Mouse (Mus musculus) stomach, embryonic 16.5 days (tissue): ENCODE data around the gene Tnnt1. TPM values are rescaled to one million over a fixed set of nuclear protein-coding genes. Genes with fewer than 3 reads are reported as not detected.

Experiments
- ATAC-seq: fragments of 200-750 bp; cut with Nextera tagmentation; 2 replicates; pipeline ENCODE4 v1.8.0; 2017; ENCODE audit warnings: moderate number of reproducible peaks, moderate TSS enrichment; ENCODE audit not compliant: insufficient read depth, low FRiP score
- H3K27ac ChIP-seq: fragments of 300-500 bp; sonication (generic); 2 replicates; pipeline ENCODE4 v1.5.1; 2014; ENCODE audit warnings: low read length
- H3K27me3 ChIP-seq: fragments of 300-500 bp; sonication (generic); 2 replicates; pipeline ENCODE4 v1.6.1; 2014; ENCODE audit warnings: low read length, control low read depth, mixed read lengths; ENCODE audit not compliant: control insufficient read depth, insufficient read depth
- H3K36me3 ChIP-seq: fragments of 300-500 bp; sonication (generic); 2 replicates; pipeline ENCODE4 v1.6.1; 2014; ENCODE audit warnings: low read length; ENCODE audit not compliant: control insufficient read depth, insufficient read depth
- H3K4me1 ChIP-seq: fragments of 300-500 bp; sonication (generic); 2 replicates; pipeline ENCODE4 v1.6.1; 2014; ENCODE audit warnings: low read length, control low read depth, mixed read lengths; ENCODE audit not compliant: control insufficient read depth, insufficient read depth
- H3K4me2 ChIP-seq: fragments of 300-500 bp; sonication (generic); 2 replicates; pipeline ENCODE4 v1.6.1; 2014; ENCODE audit warnings: low read depth, low read length, mixed read lengths
- H3K4me3 ChIP-seq: fragments of 300-500 bp; sonication (generic); replicated peaks from 2 replicates; pipeline ENCODE4 v1.5.1; 2014; ENCODE audit warnings: mild to moderate bottlenecking, low read length
- H3K9ac ChIP-seq: fragments of 300-500 bp; sonication (generic); 2 replicates; pipeline ENCODE4 v1.6.1; 2014; ENCODE audit warnings: low read length
- H3K9me3 ChIP-seq: fragments of 300-500 bp; sonication (generic); replicated peaks from 2 replicates; pipeline ENCODE4 v1.6.1; 2016; ENCODE audit warnings: low read length, control low read depth; ENCODE audit not compliant: control insufficient read depth
- WGBS: fragments of 180-500 bp; shearing (Covaris S2); extraction: QIAGEN DNeasy Blood & Tissue Kit; methylation state at CpG from one replicate; pipeline ENCODE4 v1.1.7; 2014; 5-methylcytosine and 5-hydroxymethylcytosine counted together
- polyA plus RNA-seq: library from polyadenylated mRNA; unstranded; fragments of >200 nt; fragmentation: Nextera tagmentation; extraction: Ambion mirVana; gene quantifications from 2 replicates; pipeline ENCODE4 v1.2.1, GENCODE M21; 2015

Gene Tnnt1
- polyA plus RNA-seq, 1 experiment from 2014 or later, result 111 TPM

DNA sequence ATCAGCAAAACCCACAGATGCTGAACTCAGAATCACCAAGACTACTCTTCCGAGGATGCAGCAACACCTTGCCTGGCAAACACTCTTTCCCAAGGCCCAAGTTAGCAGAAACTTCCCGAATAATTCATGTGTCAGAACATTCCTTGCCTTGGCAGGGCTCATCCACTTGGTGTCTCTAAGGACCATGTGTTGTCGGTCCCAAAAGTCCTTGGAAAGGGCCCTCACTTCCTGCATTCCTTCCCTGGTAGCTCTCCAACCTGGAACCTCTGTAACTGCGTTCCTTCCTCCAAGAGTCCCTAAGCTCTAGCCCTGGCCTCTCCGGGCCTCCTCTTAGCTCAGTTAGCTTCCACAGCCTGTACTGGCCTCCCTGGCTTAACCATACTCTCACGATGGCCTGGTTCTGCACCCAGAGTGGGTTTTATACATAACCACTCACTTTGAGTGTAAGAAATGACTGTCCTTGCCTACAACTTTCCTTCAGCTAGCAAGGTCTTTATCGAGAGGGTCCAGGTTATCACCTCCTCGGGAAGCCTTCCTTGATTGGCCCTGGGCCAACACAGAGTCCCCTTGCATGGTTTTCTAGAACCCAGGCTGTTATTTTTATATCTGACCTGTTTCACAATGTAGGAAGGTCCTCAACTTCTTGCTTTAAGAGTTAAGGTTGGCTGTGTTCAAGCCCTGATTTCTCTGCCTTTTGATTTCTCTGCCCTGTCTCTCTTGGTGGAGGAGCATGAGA lies 4.5 kb downstream of the Tnnt1 start:
- Histone ChIP-seq H3K4me1 (peaks cover 17% of the 10 kb centered on the region), H3K9me3 (no peaks in the 10 kb centered on the region), H3K36me3 (no peaks in the 10 kb centered on the region), H3K4me3 (no peak overlapping the region), H3K4me2 (no peak overlapping the region), H3K27ac (no peak overlapping the region), H3K27me3 (no peaks in the 10 kb centered on the region), H3K9ac (no peak overlapping the region)
- WGBS, result 62% methylated on average over 8 of the region's 8 CpGs
- ATAC-seq, result no peak

DNA sequence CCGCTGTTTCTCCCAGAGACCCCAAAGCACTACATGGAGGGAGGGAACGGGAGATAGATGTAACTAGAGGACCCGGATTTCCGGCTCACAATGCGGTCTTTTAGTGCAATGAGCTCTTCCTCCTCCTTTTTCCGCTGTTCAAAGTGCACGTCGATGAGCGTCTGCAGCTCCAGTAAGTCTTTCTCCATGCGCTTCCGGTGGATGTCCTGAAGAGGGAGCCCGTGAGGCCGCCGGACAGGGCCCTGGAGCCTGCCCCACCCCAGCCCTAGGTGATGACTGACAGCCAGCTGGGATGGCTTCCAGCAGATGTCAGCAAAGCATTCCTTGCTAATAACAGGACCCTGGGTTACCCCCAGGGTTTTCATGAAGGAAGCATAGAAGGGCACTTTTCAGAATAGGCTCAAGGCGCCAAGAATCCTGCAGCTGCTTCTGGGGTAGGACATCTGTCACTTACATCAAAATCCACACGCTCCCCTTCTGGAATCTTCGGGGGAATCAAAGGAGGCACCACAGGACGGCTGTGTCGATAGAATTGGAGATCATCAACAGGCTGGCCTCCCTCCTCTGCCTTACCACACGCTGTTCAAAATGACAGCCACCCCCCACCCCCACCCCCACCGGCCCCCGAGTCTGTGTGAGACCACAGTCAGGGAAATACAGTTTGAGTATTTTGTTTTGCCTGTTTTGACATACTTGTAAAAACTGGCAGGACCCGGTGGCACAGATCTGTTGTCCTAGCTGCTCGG lies 6.1 kb downstream of the Tnnt1 start:
- H3K4me2 ChIP-seq, result peak overlapping the region; percentile 32
- no peak overlapping the region for H3K27ac ChIP-seq
- no peaks in the 10 kb centered on the region for H3K27me3 ChIP-seq
- H3K9ac ChIP-seq, result no peak overlapping the region
- peaks cover 15% of the 10 kb centered on the region for H3K4me1 ChIP-seq
- WGBS, result 20% methylated on average over 24 of the region's 24 CpGs
- no peaks in the 10 kb centered on the region for H3K36me3 ChIP-seq
- ATAC-seq, result peak; percentile 63
- H3K4me3 ChIP-seq, result no peak overlapping the region
- no peaks in the 10 kb centered on the region for H3K9me3 ChIP-seq

DNA sequence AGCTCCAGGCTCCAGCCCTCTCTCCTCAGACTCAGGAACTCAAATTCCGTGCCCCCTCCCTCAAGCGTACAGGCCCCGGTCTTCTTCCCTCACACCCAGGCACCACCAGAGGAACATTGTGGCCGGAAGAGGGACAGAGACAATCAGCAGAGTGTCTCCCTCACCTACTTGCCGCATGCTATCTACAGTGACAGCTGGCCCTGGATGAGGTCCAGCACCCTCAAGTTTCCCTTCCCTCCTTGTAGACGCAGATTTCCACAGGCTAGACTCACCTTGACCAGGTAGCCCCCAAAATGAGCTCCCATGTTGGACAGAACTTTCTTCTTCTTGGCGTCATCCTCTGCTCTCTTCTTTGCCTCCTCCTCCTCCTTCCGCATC lies 7.5 kb downstream of the Tnnt1 start:
- H3K4me1 ChIP-seq, result peaks cover 4% of the 10 kb centered on the region
- H3K36me3 ChIP-seq, result no peaks in the 10 kb centered on the region
- H3K27ac ChIP-seq, result no peak overlapping the region
- H3K9me3 ChIP-seq, result no peaks in the 10 kb centered on the region
- ATAC-seq, result no peak
- 82% methylated on average over 8 of the region's 8 CpGs for WGBS
- H3K27me3 ChIP-seq, result no peaks in the 10 kb centered on the region
- no peak overlapping the region for H3K4me3 ChIP-seq
- H3K9ac ChIP-seq, result no peak overlapping the region
- H3K4me2 ChIP-seq, result no peak overlapping the region

DNA sequence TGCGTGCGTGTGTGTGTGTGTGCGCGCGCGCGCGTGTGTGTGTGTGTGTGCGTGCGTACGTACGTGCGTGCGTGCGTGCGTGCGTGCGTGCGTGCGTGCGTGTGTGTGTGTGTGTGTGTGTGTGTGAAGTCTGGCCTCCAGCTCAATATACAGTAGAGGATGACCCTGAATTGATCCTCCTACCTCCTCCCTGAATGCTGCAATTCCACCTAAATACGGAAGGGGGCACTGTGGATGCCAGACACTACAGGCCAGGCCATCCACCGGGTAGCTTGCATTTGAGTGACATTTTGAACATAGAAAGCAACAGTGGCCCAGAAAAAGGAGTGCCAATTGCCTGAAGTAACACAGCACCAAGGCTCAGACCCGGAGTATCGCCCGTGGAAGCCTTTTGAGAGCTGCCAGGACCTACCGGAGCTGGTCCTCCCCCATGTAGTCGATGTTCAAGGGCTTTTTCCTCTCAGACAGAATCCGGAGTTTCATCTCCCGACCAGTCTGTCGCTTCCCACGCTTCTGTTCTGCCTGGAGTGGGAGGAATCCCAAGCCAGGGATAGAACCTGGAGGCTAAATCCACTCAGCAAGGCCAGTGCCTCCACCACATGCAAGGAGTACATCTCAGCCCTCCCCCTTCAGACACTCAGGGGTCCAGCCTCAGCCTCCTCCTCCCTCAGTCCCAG lies 8.0 kb downstream of the Tnnt1 start:
- Histone ChIP-seq H3K9ac (no peak overlapping the region), H3K4me3 (no peak overlapping the region), H3K4me1 (peaks cover 4% of the 10 kb centered on the region), H3K4me2 (no peak overlapping the region), H3K27me3 (no peaks in the 10 kb centered on the region), H3K27ac (no peak overlapping the region), H3K36me3 (no peaks in the 10 kb centered on the region), H3K9me3 (no peaks in the 10 kb centered on the region)
- 72% methylated on average over 30 of the region's 32 CpGs for WGBS
- ATAC-seq, result no peak

DNA sequence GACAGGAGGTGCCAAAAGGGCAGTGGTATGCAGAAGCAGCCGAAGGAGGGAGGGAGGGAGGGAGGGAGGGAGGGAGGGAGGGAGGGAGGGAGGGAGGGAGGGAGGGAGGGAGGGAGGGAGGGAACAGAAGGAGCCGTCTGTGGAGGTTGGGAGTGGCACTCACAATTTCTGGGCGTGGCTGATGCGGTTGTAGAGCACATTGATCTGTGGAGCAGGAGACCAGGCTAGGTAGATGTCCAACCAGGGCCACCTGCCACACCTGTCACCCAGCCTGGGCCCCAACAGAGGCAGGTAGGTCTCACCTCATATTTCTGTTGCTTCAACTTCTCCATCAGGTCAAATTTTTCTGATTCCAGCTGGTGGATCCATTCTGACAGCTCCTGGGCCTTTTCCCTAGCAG lies 9.0 kb downstream of the Tnnt1 start:
- no peaks in the 10 kb centered on the region for H3K9me3 ChIP-seq
- peaks cover 4% of the 10 kb centered on the region for H3K4me1 ChIP-seq
- WGBS, result 47% methylated on average over 4 of the region's 4 CpGs
- no peak overlapping the region for H3K4me2 ChIP-seq
- H3K9ac ChIP-seq, result no peak overlapping the region
- no peak for ATAC-seq
- H3K4me3 ChIP-seq, result no peak overlapping the region
- H3K27me3 ChIP-seq, result no peaks in the 10 kb centered on the region
- no peaks in the 10 kb centered on the region for H3K36me3 ChIP-seq
- H3K27ac ChIP-seq, result no peak overlapping the region

DNA sequence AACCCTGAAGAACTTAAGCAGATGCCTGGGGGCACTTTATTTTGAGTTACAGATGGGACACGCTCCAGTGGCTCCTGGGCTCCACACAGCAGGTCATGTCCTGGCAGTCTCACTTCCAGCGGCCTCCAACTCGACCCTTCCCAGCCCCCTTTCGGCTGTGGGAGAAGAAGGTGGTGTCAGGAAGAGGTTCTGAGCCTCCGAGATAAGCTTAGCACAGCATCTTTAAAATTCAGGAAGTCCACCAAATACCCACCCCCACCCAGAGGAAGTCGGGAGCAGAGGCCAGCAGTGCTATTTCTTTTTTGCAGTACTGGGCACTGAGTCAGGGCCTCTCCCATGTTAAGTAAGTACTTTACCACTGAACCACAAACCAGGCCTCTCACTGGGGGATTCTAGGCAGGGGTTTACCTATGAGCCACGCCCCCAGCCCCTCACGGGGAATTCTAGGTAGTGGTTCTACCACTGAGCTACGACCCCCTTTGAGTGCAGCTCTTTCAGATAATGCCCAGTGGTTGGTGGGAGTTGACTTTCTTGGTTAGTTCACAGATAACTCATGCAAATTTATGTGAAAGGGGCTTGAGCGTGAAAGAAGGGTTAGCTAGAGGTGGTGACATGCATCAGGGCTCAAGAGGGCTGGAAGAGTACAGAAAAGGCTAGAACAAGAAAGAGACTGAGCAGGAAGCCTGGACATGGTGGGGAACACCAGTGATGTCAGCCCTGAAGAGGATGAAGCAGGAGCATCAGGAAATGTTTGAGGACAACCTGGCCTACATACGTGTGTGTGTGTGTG lies 11.3 kb downstream of the Tnnt1 start:
- Histone ChIP-seq H3K4me2 (no peak overlapping the region), H3K27me3 (no peaks in the 10 kb centered on the region), H3K4me1 (peaks cover 8% of the 10 kb centered on the region), H3K9ac (no peak overlapping the region), H3K9me3 (no peaks in the 10 kb centered on the region), H3K36me3 (no peaks in the 10 kb centered on the region), H3K27ac (peak overlapping the region; percentile 9; the same call in 1 of the 2 replicates), H3K4me3 (no peak overlapping the region)
- ATAC-seq, result no peak
- 57% methylated on average over 11 of the region's 11 CpGs for WGBS

DNA sequence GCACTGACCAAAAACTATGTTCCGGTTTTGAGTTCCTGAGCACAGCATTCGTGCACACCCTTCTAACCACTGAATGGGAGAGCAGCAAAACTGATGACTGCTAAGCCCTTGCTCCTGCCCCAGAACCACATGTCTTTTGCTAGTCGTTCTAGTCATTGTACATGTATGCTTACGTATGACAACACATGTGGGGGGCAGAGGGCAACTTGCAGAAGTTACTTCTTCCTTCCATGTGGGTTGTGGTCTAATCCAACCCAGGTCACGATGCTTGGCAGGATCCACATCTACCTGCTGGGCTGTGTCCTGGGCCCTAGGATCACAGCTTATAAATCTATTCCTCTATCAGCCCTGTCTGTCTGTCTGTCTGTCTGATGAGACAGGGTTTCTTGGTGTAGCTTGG lies 12.3 kb downstream of the Tnnt1 start:
- Histone ChIP-seq H3K27ac (no peak overlapping the region), H3K9me3 (no peaks in the 10 kb centered on the region), H3K27me3 (no peaks in the 10 kb centered on the region), H3K4me3 (no peak overlapping the region), H3K4me2 (no peak overlapping the region), H3K4me1 (peaks cover 17% of the 10 kb centered on the region), H3K36me3 (no peaks in the 10 kb centered on the region), H3K9ac (no peak overlapping the region)
- no peak for ATAC-seq
- 82% methylated on average over 5 of the region's 5 CpGs for WGBS

DNA sequence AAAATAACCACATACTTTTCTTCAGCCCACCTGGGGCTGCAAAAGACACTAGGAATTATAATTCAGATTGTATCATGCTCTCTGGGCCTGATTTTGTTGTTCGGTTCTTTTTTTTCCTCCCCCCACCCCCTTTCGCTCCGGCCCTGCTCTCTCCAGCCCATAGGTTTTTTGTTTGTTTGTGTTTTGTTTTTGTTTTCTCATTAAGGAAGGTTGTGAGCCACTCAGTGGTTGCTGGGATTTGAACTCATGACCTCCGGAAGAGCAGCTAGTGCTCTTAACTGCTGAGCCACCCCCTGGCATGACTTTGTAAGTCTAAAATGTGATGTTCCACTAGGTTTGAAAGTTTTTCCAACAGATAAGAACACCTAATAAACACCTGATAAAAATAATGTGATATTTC lies 13.1 kb downstream of the Tnnt1 start:
- Histone ChIP-seq H3K9me3 (no peaks in the 10 kb centered on the region), H3K27ac (peak overlapping the region; percentile 18; the same call in 1 of the 2 replicates), H3K36me3 (no peaks in the 10 kb centered on the region), H3K27me3 (no peaks in the 10 kb centered on the region), H3K4me3 (no peak overlapping the region), H3K4me1 (peaks cover 24% of the 10 kb centered on the region), H3K9ac (no peak overlapping the region), H3K4me2 (no peak overlapping the region)
- no peak for ATAC-seq
- WGBS, result 85% methylated on average over 4 of the region's 4 CpGs
